Mouse (Mus musculus): ENCODE measurements around the gene Soat2. TPM values are rescaled to one million over a fixed set of nuclear protein-coding genes. Genes with fewer than 3 reads are reported as not detected.
A peak's percentile ranks its signal among the peaks of the same experiment; 100 is the strongest.

Soat2 gene
- total and polyA plus RNA-seq, 2 experiments: 27.5 to 80.8 TPM

- Histone ChIP-seq H3K27me3 (ENCODE audit: control insufficient read depth, insufficient read depth, low read length) (no peaks in the 10 kb centered on the region), H3K4me1 (ENCODE audit: control insufficient read depth, insufficient read depth, low read length) (peaks cover 32% of the 10 kb centered on the region), H3K4me3 (ENCODE audit: insufficient read depth, low read depth, low read length) (no peak overlapping the region), H3K9ac (ENCODE audit: low read depth, low read length) (no peak overlapping the region; the same call in 1 of the 2 replicates), H3K79me2 (ENCODE audit: control insufficient read depth, insufficient read depth, low read length) (peaks cover 7% of the 10 kb centered on the region; the same call in 1 of the 2 replicates), H3K36me3 (ENCODE audit: control insufficient read depth, insufficient read depth, low read length) (peaks cover 52% of the 10 kb centered on the region), H3K27ac (replicated peaks; ENCODE audit: insufficient read depth, low read depth, low read length) (no peak overlapping the region)
- 38% methylated on average over 13 of the region's 13 CpGs for WGBS
- TF ChIP-seq POLR2A (IDR thresholded peaks at IDR 0.05; ENCODE audit: extremely low read depth, insufficient read depth, low read length) (no peak), CTCF (IDR thresholded peaks at IDR 0.05; ENCODE audit: low read depth, low read length) (peak; percentile 61)
- DNase-seq (ENCODE audit: extremely low read depth, low read depth, low spot score): no peak
Observed at GRCm38 (mm10) chr15:102107689-102108573, 42.4 kb upstream of the Soat2 start.

GRCm38 (mm10) chr15:102108651-102109525, 41.4 kb upstream of the Soat2 start:
- no peaks in the 10 kb centered on the region for H3K27me3 ChIP-seq (ENCODE audit: control insufficient read depth, insufficient read depth, low read length)
- peak; percentile 79 for DNase-seq (ENCODE audit: extremely low read depth, low read depth, low spot score)
- WGBS: 33% methylated on average over 18 of the region's 18 CpGs

GRCm38 (mm10) chr15:102110271-102110670, 40.1 kb upstream of the Soat2 start:
- H3K36me3 ChIP-seq (ENCODE audit: control insufficient read depth, insufficient read depth, low read length): peaks cover 74% of the 10 kb centered on the region
- H3K27me3 ChIP-seq (ENCODE audit: control insufficient read depth, insufficient read depth, low read length): no peaks in the 10 kb centered on the region
- TF ChIP-seq POLR2A (IDR thresholded peaks at IDR 0.05; ENCODE audit: extremely low read depth, insufficient read depth, low read length) (no peak), CTCF (IDR thresholded peaks at IDR 0.05; ENCODE audit: low read depth, low read length) (no peak)
- no peak overlapping the region for H3K9ac ChIP-seq (ENCODE audit: low read depth, low read length)
- peaks cover 28% of the 10 kb centered on the region for H3K4me1 ChIP-seq (ENCODE audit: control insufficient read depth, insufficient read depth, low read length)
- no peak overlapping the region for H3K27ac ChIP-seq (replicated peaks; ENCODE audit: insufficient read depth, low read depth, low read length)
- 94% methylated on average over 7 of the region's 7 CpGs for WGBS
- H3K79me2 ChIP-seq (ENCODE audit: control insufficient read depth, insufficient read depth, low read length): peaks cover 7% of the 10 kb centered on the region; the same call in 1 of the 2 replicates
- no peak overlapping the region for H3K4me3 ChIP-seq (ENCODE audit: insufficient read depth, low read depth, low read length)
- no peak for DNase-seq (ENCODE audit: extremely low read depth, low read depth, low spot score)

More at GRCm38 (mm10) chr15:102108651-102109525, 41.4 kb upstream of the Soat2 start:
- H3K79me2 ChIP-seq (ENCODE audit: control insufficient read depth, insufficient read depth, low read length): peaks cover 7% of the 10 kb centered on the region; the same call in 1 of the 2 replicates
- H3K4me3 ChIP-seq (ENCODE audit: insufficient read depth, low read depth, low read length): no peak overlapping the region
- H3K36me3 ChIP-seq (ENCODE audit: control insufficient read depth, insufficient read depth, low read length): peaks cover 61% of the 10 kb centered on the region
- peaks cover 28% of the 10 kb centered on the region for H3K4me1 ChIP-seq (ENCODE audit: control insufficient read depth, insufficient read depth, low read length)
- no peak for TF ChIP-seq POLR2A (IDR thresholded peaks at IDR 0.05; ENCODE audit: extremely low read depth, insufficient read depth, low read length)
- peak; percentile 74 for TF ChIP-seq CTCF (IDR thresholded peaks at IDR 0.05; ENCODE audit: low read depth, low read length)
- no peak overlapping the region; the same call in 1 of the 2 replicates for H3K27ac ChIP-seq (replicated peaks; ENCODE audit: insufficient read depth, low read depth, low read length)
- peak overlapping the region; percentile 23; the same call in 1 of the 2 replicates for H3K9ac ChIP-seq (ENCODE audit: low read depth, low read length)

- no peak overlapping the region for H3K27ac ChIP-seq (replicated peaks; ENCODE audit: insufficient read depth, low read depth, low read length)
- 91% methylated on average over 29 of the region's 29 CpGs for whole genome bisulfite sequencing
- TF ChIP-seq CTCF (IDR thresholded peaks at IDR 0.05; ENCODE audit: low read depth, low read length) (no peak), POLR2A (IDR thresholded peaks at IDR 0.05; ENCODE audit: extremely low read depth, insufficient read depth, low read length) (no peak)
- peaks cover 80% of the 10 kb centered on the region for H3K36me3 ChIP-seq (ENCODE audit: control insufficient read depth, insufficient read depth, low read length)
- H3K27me3 ChIP-seq (ENCODE audit: control insufficient read depth, insufficient read depth, low read length): no peaks in the 10 kb centered on the region
- no peak overlapping the region for H3K9ac ChIP-seq (ENCODE audit: low read depth, low read length)
- H3K4me3 ChIP-seq (ENCODE audit: insufficient read depth, low read depth, low read length): no peak overlapping the region
- H3K4me1 ChIP-seq (ENCODE audit: control insufficient read depth, insufficient read depth, low read length): peaks cover 24% of the 10 kb centered on the region
- peaks cover 3% of the 10 kb centered on the region; the same call in 1 of the 2 replicates for H3K79me2 ChIP-seq (ENCODE audit: control insufficient read depth, insufficient read depth, low read length)
- DNase-seq (ENCODE audit: extremely low read depth, low read depth, low spot score): no peak
Observed at GRCm38 (mm10) chr15:102110701-102111494, 39.4 kb upstream of the Soat2 start.

- H3K36me3 ChIP-seq (ENCODE audit: control insufficient read depth, insufficient read depth, low read length): peaks cover 86% of the 10 kb centered on the region
- H3K79me2 ChIP-seq (ENCODE audit: control insufficient read depth, insufficient read depth, low read length): 0 out of 2 replicates have a peak, but pooled peaks cover 2% of the 10 kb centered on the region
- no peak overlapping the region for H3K9ac ChIP-seq (ENCODE audit: low read depth, low read length)
- peaks cover 19% of the 10 kb centered on the region for H3K4me1 ChIP-seq (ENCODE audit: control insufficient read depth, insufficient read depth, low read length)
- no peak for DNase-seq (ENCODE audit: extremely low read depth, low read depth, low spot score)
- no peak overlapping the region for H3K27ac ChIP-seq (replicated peaks; ENCODE audit: insufficient read depth, low read depth, low read length)
- TF ChIP-seq POLR2A (IDR thresholded peaks at IDR 0.05; ENCODE audit: extremely low read depth, insufficient read depth, low read length): no peak
- WGBS: 85% methylated on average over 11 of the region's 11 CpGs
- H3K27me3 ChIP-seq (ENCODE audit: control insufficient read depth, insufficient read depth, low read length): no peaks in the 10 kb centered on the region
- no peak overlapping the region for H3K4me3 ChIP-seq (ENCODE audit: insufficient read depth, low read depth, low read length)
Observed at GRCm38 (mm10) chr15:102111495-102111829, 38.9 kb upstream of the Soat2 start.
